Mouse (Mus musculus) cerebellum, postnatal 10 days (tissue): ENCODE measurements around the gene Vamp5.
A peak's percentile ranks its signal among the peaks of the same experiment; 100 is the strongest.

Source experiments
- DNase-seq, 2 experiments: peaks; one replicate each; pipeline ENCODE4 v3.0.0; 2021; ENCODE audit warnings: mixed read lengths in 2 of 2

Gene Vamp5

GRCm38 (mm10) chr6:72364009-72364408, 16.3 kb downstream of the Vamp5 start:
- DNase-seq: no peak

- peak; percentile 95 to 96 for DNase-seq
Observed at GRCm38 (mm10) chr6:72362132-72363028, 17.9 kb downstream of the Vamp5 start.

- no peak for DNase-seq
Observed at GRCm38 (mm10) chr6:72361121-72361551, 19.1 kb downstream of the Vamp5 start.

GRCm38 (mm10) chr6:72360599-72360935, 19.7 kb downstream of the Vamp5 start:
- peak; percentile 31 to 40 for DNase-seq

GRCm38 (mm10) chr6:72359891-72360598, 20.2 kb downstream of the Vamp5 start:
- no peak for DNase-seq

GRCm38 (mm10) chr6:72359343-72359742, 20.9 kb downstream of the Vamp5 start:
- DNase-seq: no peak

- DNase-seq: no peak
Observed at GRCm38 (mm10) chr6:72358086-72358764, 22.0 kb downstream of the Vamp5 start.

GRCm38 (mm10) chr6:72357164-72358079, 22.8 kb downstream of the Vamp5 start:
- peak; percentile 37 to 44 for DNase-seq

GRCm38 (mm10) chr6:72356001-72356532, 24.2 kb downstream of the Vamp5 start:
- peak in 1 of 2 experiments; percentile 57 for DNase-seq

- DNase-seq: peak; percentile 82 to 84
Observed at GRCm38 (mm10) chr6:72355066-72355911, 25.0 kb downstream of the Vamp5 start, which contains the start of gene Tmem150a. Gene Tmem150a (plus strand): TSS chr6:72355447.

- no peak for DNase-seq
Observed at GRCm38 (mm10) chr6:72354025-72354424, 26.2 kb downstream of the Vamp5 start.

- peak in 1 of 2 experiments; percentile 32 for DNase-seq
Observed at GRCm38 (mm10) chr6:72352636-72353405, 27.4 kb downstream of the Vamp5 start.

GRCm38 (mm10) chr6:72350214-72350613, 30.1 kb downstream of the Vamp5 start:
- DNase-seq: no peak

GRCm38 (mm10) chr6:72348411-72348810, 31.9 kb downstream of the Vamp5 start:
- peak in 1 of 2 experiments; percentile 24 for DNase-seq

- DNase-seq: peak; percentile 88
Observed at GRCm38 (mm10) chr6:72347166-72347941, 32.9 kb downstream of the Vamp5 start, which contains the start of gene 0610030E20Rik. Gene 0610030E20Rik (plus strand): TSS chr6:72347317.

- DNase-seq: no peak
Observed at GRCm38 (mm10) chr6:72346261-72346660, 34.0 kb downstream of the Vamp5 start.

- no peak for DNase-seq
Observed at GRCm38 (mm10) chr6:72345633-72346032, 34.6 kb downstream of the Vamp5 start.

GRCm38 (mm10) chr6:72345074-72345567, 35.1 kb downstream of the Vamp5 start, which contains the start of gene Usp39:
Gene Usp39 (minus strand): TSS chr6:72345184.
- DNase-seq: peak; percentile 95 to 96
